Mouse (Mus musculus): ENCODE data around the gene Ank3. TPM values are rescaled to one million over a fixed set of nuclear protein-coding genes. Genes with fewer than 3 reads are reported as not detected.
A peak's percentile ranks its signal among the peaks of the same experiment; 100 is the strongest.

Ank3 gene
- polyA plus RNA-seq, 1 experiment from 2014 or later, result 47.6 TPM

GRCm38 (mm10) chr10:69652660-69653059 lies 254.1 kb downstream of the Ank3 start:
- Histone ChIP-seq H3K4me3 (ENCODE audit: low read length) (no peak overlapping the region), H3K27me3 (ENCODE audit: insufficient read depth, low read length) (no peaks in the 10 kb centered on the region), H3K9me3 (ENCODE audit: low read length) (no peaks in the 10 kb centered on the region), H3K4me1 (ENCODE audit: insufficient read depth, low read length) (peaks cover 37% of the 10 kb centered on the region), H3K4me2 (replicated peaks; ENCODE audit: low read depth, low read length) (no peak overlapping the region; the same call in 1 of the 2 replicates), H3K36me3 (ENCODE audit: insufficient read depth, low read length) (no peaks in the 10 kb centered on the region), H3K27ac (ENCODE audit: low read length) (no peak overlapping the region), H3K9ac (replicated peaks; ENCODE audit: low read length) (no peak overlapping the region)
- no peak for ATAC-seq (ENCODE audit: low FRiP score, low TSS enrichment)
- 52% methylated on average over 5 of the region's 5 CpGs for whole genome bisulfite sequencing

- Histone ChIP-seq H3K4me3 (ENCODE audit: low read length) (no peak overlapping the region), H3K9me3 (ENCODE audit: low read length) (no peaks in the 10 kb centered on the region), H3K4me1 (ENCODE audit: insufficient read depth, low read length) (peaks cover 37% of the 10 kb centered on the region), H3K27ac (ENCODE audit: low read length) (no peak overlapping the region), H3K27me3 (ENCODE audit: insufficient read depth, low read length) (no peaks in the 10 kb centered on the region), H3K4me2 (replicated peaks; ENCODE audit: low read depth, low read length) (no peak overlapping the region; the same call in 1 of the 2 replicates), H3K36me3 (ENCODE audit: insufficient read depth, low read length) (no peaks in the 10 kb centered on the region), H3K9ac (replicated peaks; ENCODE audit: low read length) (no peak overlapping the region)
- ATAC-seq (ENCODE audit: low FRiP score, low TSS enrichment), result no peak
- WGBS, result 24% methylated on average over 5 of the region's 5 CpGs
Observed at GRCm38 (mm10) chr10:69653121-69653677, 254.6 kb downstream of the Ank3 start.

- Histone ChIP-seq H3K27me3 (ENCODE audit: insufficient read depth, low read length) (no peaks in the 10 kb centered on the region), H3K27ac (ENCODE audit: low read length) (no peak overlapping the region), H3K4me3 (ENCODE audit: low read length) (no peak overlapping the region), H3K9me3 (ENCODE audit: low read length) (no peaks in the 10 kb centered on the region), H3K36me3 (ENCODE audit: insufficient read depth, low read length) (no peaks in the 10 kb centered on the region), H3K4me2 (replicated peaks; ENCODE audit: low read depth, low read length) (no peak overlapping the region), H3K9ac (replicated peaks; ENCODE audit: low read length) (no peak overlapping the region), H3K4me1 (ENCODE audit: insufficient read depth, low read length) (peaks cover 37% of the 10 kb centered on the region)
- WGBS, result 98% methylated on average over 2 of the region's 2 CpGs
- ATAC-seq (ENCODE audit: low FRiP score, low TSS enrichment), result no peak
Observed at GRCm38 (mm10) chr10:69654176-69654575, 255.6 kb downstream of the Ank3 start.

- Histone ChIP-seq H3K9ac (replicated peaks; ENCODE audit: low read length) (no peak overlapping the region), H3K4me3 (ENCODE audit: low read length) (no peak overlapping the region), H3K9me3 (ENCODE audit: low read length) (no peaks in the 10 kb centered on the region), H3K36me3 (ENCODE audit: insufficient read depth, low read length) (no peaks in the 10 kb centered on the region), H3K27me3 (ENCODE audit: insufficient read depth, low read length) (no peaks in the 10 kb centered on the region), H3K4me1 (ENCODE audit: insufficient read depth, low read length) (peaks cover 29% of the 10 kb centered on the region), H3K4me2 (replicated peaks; ENCODE audit: low read depth, low read length) (no peak overlapping the region), H3K27ac (ENCODE audit: low read length) (no peak overlapping the region)
- no peak for ATAC-seq (ENCODE audit: low FRiP score, low TSS enrichment)
- WGBS, result 17% methylated on average over 13 of the region's 13 CpGs
Observed at GRCm38 (mm10) chr10:69654866-69655633, 256.5 kb downstream of the Ank3 start.

GRCm38 (mm10) chr10:69656321-69656720 lies 257.7 kb downstream of the Ank3 start:
- H3K9ac ChIP-seq (replicated peaks; ENCODE audit: low read length), result no peak overlapping the region
- no peak overlapping the region for H3K4me3 ChIP-seq (ENCODE audit: low read length)
- H3K27ac ChIP-seq (ENCODE audit: low read length), result no peak overlapping the region
- no peaks in the 10 kb centered on the region for H3K27me3 ChIP-seq (ENCODE audit: insufficient read depth, low read length)
- no peak for ATAC-seq (ENCODE audit: low FRiP score, low TSS enrichment)
- no peaks in the 10 kb centered on the region for H3K36me3 ChIP-seq (ENCODE audit: insufficient read depth, low read length)
- WGBS, result 26% methylated on average over 3 of the region's 3 CpGs
- no peaks in the 10 kb centered on the region for H3K9me3 ChIP-seq (ENCODE audit: low read length)
- H3K4me2 ChIP-seq (replicated peaks; ENCODE audit: low read depth, low read length), result no peak overlapping the region
- H3K4me1 ChIP-seq (ENCODE audit: insufficient read depth, low read length), result peaks cover 22% of the 10 kb centered on the region

- Histone ChIP-seq H3K4me2 (replicated peaks; ENCODE audit: low read depth, low read length) (no peak overlapping the region), H3K27me3 (ENCODE audit: insufficient read depth, low read length) (no peaks in the 10 kb centered on the region), H3K36me3 (ENCODE audit: insufficient read depth, low read length) (no peaks in the 10 kb centered on the region), H3K4me3 (ENCODE audit: low read length) (no peak overlapping the region), H3K9ac (replicated peaks; ENCODE audit: low read length) (no peak overlapping the region), H3K9me3 (ENCODE audit: low read length) (no peaks in the 10 kb centered on the region), H3K4me1 (ENCODE audit: insufficient read depth, low read length) (no peaks in the 10 kb centered on the region; the same call in 1 of the 2 replicates), H3K27ac (ENCODE audit: low read length) (no peak overlapping the region)
- ATAC-seq (ENCODE audit: low FRiP score, low TSS enrichment), result no peak
- 95% methylated on average over 4 of the region's 4 CpGs for WGBS
Observed at GRCm38 (mm10) chr10:69659818-69660217, 261.2 kb downstream of the Ank3 start.

- 8% methylated on average over 7 of the region's 7 CpGs for WGBS
- peak; percentile 76; the same call in 1 of the 2 replicates for ATAC-seq (ENCODE audit: low FRiP score, low TSS enrichment)
- no peaks in the 10 kb centered on the region; the same call in 1 of the 2 replicates for H3K4me1 ChIP-seq (ENCODE audit: insufficient read depth, low read length)
- no peaks in the 10 kb centered on the region for H3K27me3 ChIP-seq (ENCODE audit: insufficient read depth, low read length)
- no peak overlapping the region for H3K4me3 ChIP-seq (ENCODE audit: low read length)
- H3K36me3 ChIP-seq (ENCODE audit: insufficient read depth, low read length), result no peaks in the 10 kb centered on the region
- H3K4me2 ChIP-seq (replicated peaks; ENCODE audit: low read depth, low read length), result no peak overlapping the region
- no peak overlapping the region for H3K9ac ChIP-seq (replicated peaks; ENCODE audit: low read length)
- no peaks in the 10 kb centered on the region for H3K9me3 ChIP-seq (ENCODE audit: low read length)
- H3K27ac ChIP-seq (ENCODE audit: low read length), result no peak overlapping the region
Observed at GRCm38 (mm10) chr10:69662338-69662737, 263.8 kb downstream of the Ank3 start.

GRCm38 (mm10) chr10:69667482-69667881 lies 268.9 kb downstream of the Ank3 start:
- Histone ChIP-seq H3K4me1 (ENCODE audit: insufficient read depth, low read length) (peaks cover 5% of the 10 kb centered on the region; the same call in 1 of the 2 replicates), H3K27me3 (ENCODE audit: insufficient read depth, low read length) (no peaks in the 10 kb centered on the region), H3K9me3 (ENCODE audit: low read length) (no peaks in the 10 kb centered on the region), H3K36me3 (ENCODE audit: insufficient read depth, low read length) (no peaks in the 10 kb centered on the region), H3K4me3 (ENCODE audit: low read length) (no peak overlapping the region), H3K9ac (replicated peaks; ENCODE audit: low read length) (no peak overlapping the region), H3K4me2 (replicated peaks; ENCODE audit: low read depth, low read length) (no peak overlapping the region), H3K27ac (ENCODE audit: low read length) (no peak overlapping the region)
- 88% methylated on average over 4 of the region's 4 CpGs for WGBS
- ATAC-seq (ENCODE audit: low FRiP score, low TSS enrichment), result no peak

- H3K36me3 ChIP-seq (ENCODE audit: insufficient read depth, low read length), result no peaks in the 10 kb centered on the region
- H3K4me3 ChIP-seq (ENCODE audit: low read length), result no peak overlapping the region
- 3% methylated on average over 1 of the region's 1 CpGs for WGBS
- no peak overlapping the region for H3K9ac ChIP-seq (replicated peaks; ENCODE audit: low read length)
- peak overlapping the region; percentile 28; the same call in 1 of the 2 replicates for H3K27ac ChIP-seq (ENCODE audit: low read length)
- H3K9me3 ChIP-seq (ENCODE audit: low read length), result no peaks in the 10 kb centered on the region
- H3K27me3 ChIP-seq (ENCODE audit: insufficient read depth, low read length), result no peaks in the 10 kb centered on the region
- H3K4me2 ChIP-seq (replicated peaks; ENCODE audit: low read depth, low read length), result no peak overlapping the region
- peaks cover 5% of the 10 kb centered on the region; the same call in 1 of the 2 replicates for H3K4me1 ChIP-seq (ENCODE audit: insufficient read depth, low read length)
- ATAC-seq (ENCODE audit: low FRiP score, low TSS enrichment), result no peak
Observed at GRCm38 (mm10) chr10:69670496-69670895, 271.9 kb downstream of the Ank3 start.

GRCm38 (mm10) chr10:69670959-69671358 lies 272.4 kb downstream of the Ank3 start:
- ATAC-seq (ENCODE audit: low FRiP score, low TSS enrichment), result peak; percentile 63
- Histone ChIP-seq H3K36me3 (ENCODE audit: insufficient read depth, low read length) (no peaks in the 10 kb centered on the region), H3K9me3 (ENCODE audit: low read length) (no peaks in the 10 kb centered on the region), H3K27me3 (ENCODE audit: insufficient read depth, low read length) (no peaks in the 10 kb centered on the region), H3K4me2 (replicated peaks; ENCODE audit: low read depth, low read length) (no peak overlapping the region), H3K4me1 (ENCODE audit: insufficient read depth, low read length) (peaks cover 5% of the 10 kb centered on the region; the same call in 1 of the 2 replicates), H3K9ac (replicated peaks; ENCODE audit: low read length) (no peak overlapping the region), H3K4me3 (ENCODE audit: low read length) (no peak overlapping the region), H3K27ac (ENCODE audit: low read length) (no peak overlapping the region; the same call in 1 of the 2 replicates)
- 53% methylated on average over 2 of the region's 2 CpGs for WGBS
